Mouse (Mus musculus): ENCODE measurements at regions not wholly inside any gene's neighbourhood (a gene's known extent, or its start where the extent isn't known, plus 50 kb on each side); places are given as distances from the start of the nearest gene placed in this dataset.

- Histone ChIP-seq H3K4me2 (ENCODE audit: insufficient read depth, low read depth, poor library complexity, severe bottlenecking) (no peak overlapping the region), H3K36me3 (replicated peaks in 1 of 2; ENCODE audit: control insufficient read depth in 1 of 2, insufficient read depth in 1 of 2, low read length in 1 of 2) (no peaks in the 10 kb centered on the region), H3K9ac (ENCODE audit: insufficient read depth, low read depth) (no peak overlapping the region), H3K4me1 (ENCODE audit: control insufficient read depth in 1 of 2, insufficient read depth in 2 of 2) (no peaks in the 10 kb centered on the region), H3K4me3 (replicated peaks in 1 of 3; ENCODE audit: low read depth in 2 of 3, low read length in 2 of 3, poor library complexity in 1 of 3) (peak overlapping the region in 1 of 3 experiments; percentile 9), H3K27me3 (replicated peaks) (no peaks in the 10 kb centered on the region), H3K79me2 (replicated peaks; ENCODE audit: control insufficient read depth, extremely low read depth, insufficient read depth, poor library complexity, severe bottlenecking) (no peaks in the 10 kb centered on the region), H3K9me3 (replicated peaks; ENCODE audit: low read length) (peaks cover 85% of the 10 kb centered on the region), H3K27ac (ENCODE audit: insufficient read depth, low read depth) (no peak overlapping the region)
- no peak for DNase-seq (ENCODE audit: extremely low read depth)
- in situ Hi-C loops (cut with MboI; ENCODE audit: low pct_ligation_motif_present, low pct_unique_long_range_greater_than_20kb, low sequenced_read_pairs) = no loop called here
- dilution Hi-C loops (cut with MboI; ENCODE audit: extremely low pct_ligation_motif_present, extremely low pct_unique_long_range_greater_than_20kb, low sequenced_read_pairs) = no loop called here
- TF ChIP-seq SMC3 (IDR thresholded peaks at IDR 0.05; ENCODE audit: low read depth, low read length) = no peak
- TF ChIP-seq POLR2AphosphoS2 (IDR thresholded peaks at IDR 0.05; ENCODE audit: low read depth, low read length) = no peak
These were observed 463.1 kb downstream of the Bnc2 start for GRCm38 (mm10) chr4:84212004-84212403.

- no peak overlapping the region for H3K4me3 ChIP-seq (replicated peaks in 1 of 3; ENCODE audit: low read depth in 2 of 3, low read length in 2 of 3, poor library complexity in 1 of 3)
- H3K9me3 ChIP-seq (replicated peaks; ENCODE audit: low read length) = peaks cover 83% of the 10 kb centered on the region
- no peaks in the 10 kb centered on the region for H3K4me1 ChIP-seq (ENCODE audit: control insufficient read depth in 1 of 2, insufficient read depth in 2 of 2)
- H3K79me2 ChIP-seq (replicated peaks; ENCODE audit: control insufficient read depth, extremely low read depth, insufficient read depth, poor library complexity, severe bottlenecking) = no peaks in the 10 kb centered on the region
- no peaks in the 10 kb centered on the region for H3K27me3 ChIP-seq (replicated peaks)
- no peaks in the 10 kb centered on the region for H3K36me3 ChIP-seq (replicated peaks in 1 of 2; ENCODE audit: control insufficient read depth in 1 of 2, insufficient read depth in 1 of 2, low read length in 1 of 2)
- no peak overlapping the region for H3K9ac ChIP-seq (ENCODE audit: insufficient read depth, low read depth)
- no peak overlapping the region for H3K27ac ChIP-seq (ENCODE audit: insufficient read depth, low read depth)
- dilution Hi-C loops (cut with MboI; ENCODE audit: extremely low pct_ligation_motif_present, extremely low pct_unique_long_range_greater_than_20kb, low sequenced_read_pairs) = no loop called here
- DNase-seq (ENCODE audit: extremely low read depth) = no peak
- TF ChIP-seq RCOR1 (conservative IDR thresholded peaks at IDR 0.05; ENCODE audit: low read depth, low read length) (no peak), USF2 (conservative IDR thresholded peaks at IDR 0.05; ENCODE audit: low read depth, low read length) (no peak), CTCF (conservative IDR thresholded peaks at IDR 0.05 in 1 of 2, IDR thresholded peaks at IDR 0.05 in 1 of 2; ENCODE audit: low read depth in 2 of 2, low read length in 2 of 2) (no peak), NRF1 (IDR thresholded peaks at IDR 0.05; ENCODE audit: low read depth, low read length) (no peak), ZNF384 (IDR thresholded peaks at IDR 0.05; ENCODE audit: low read depth, low read length) (no peak), ZKSCAN1 (IDR thresholded peaks at IDR 0.05; ENCODE audit: borderline replicate concordance, low read depth, low read length) (no peak)
- in situ Hi-C loops (cut with MboI; ENCODE audit: low pct_ligation_motif_present, low pct_unique_long_range_greater_than_20kb, low sequenced_read_pairs) = no loop called here
- H3K4me2 ChIP-seq (ENCODE audit: insufficient read depth, low read depth, poor library complexity, severe bottlenecking) = no peak overlapping the region
These were observed 460.6 kb downstream of the Bnc2 start for GRCm38 (mm10) chr4:84214523-84214922.

- no peaks in the 10 kb centered on the region for H3K36me3 ChIP-seq (replicated peaks in 1 of 2; ENCODE audit: control insufficient read depth in 1 of 2, insufficient read depth in 1 of 2, low read length in 1 of 2)
- H3K27ac ChIP-seq (ENCODE audit: insufficient read depth, low read depth) = no peak overlapping the region
- DNase-seq (ENCODE audit: extremely low read depth) = no peak
- H3K27me3 ChIP-seq (replicated peaks) = no peaks in the 10 kb centered on the region
- no peaks in the 10 kb centered on the region for H3K4me1 ChIP-seq (ENCODE audit: control insufficient read depth in 1 of 2, insufficient read depth in 2 of 2)
- H3K9me3 ChIP-seq (replicated peaks; ENCODE audit: low read length) = peaks cover 79% of the 10 kb centered on the region
- TF ChIP-seq IRF4 (IDR thresholded peaks at IDR 0.05; ENCODE audit: low read depth, low read length) (no peak), CHD2 (IDR thresholded peaks at IDR 0.05; ENCODE audit: low read length) (no peak), RCOR1 (conservative IDR thresholded peaks at IDR 0.05; ENCODE audit: low read depth, low read length) (no peak), RAD21 (IDR thresholded peaks at IDR 0.05; ENCODE audit: low read depth, low read length) (no peak), PAX5 (IDR thresholded peaks at IDR 0.05; ENCODE audit: low read length) (no peak), ZNF384 (IDR thresholded peaks at IDR 0.05; ENCODE audit: low read depth, low read length) (no peak), GABPA (IDR thresholded peaks at IDR 0.05; ENCODE audit: insufficient replicate concordance, low read depth, low read length) (no peak), MAZ (IDR thresholded peaks at IDR 0.05; ENCODE audit: low read depth, low read length) (no peak), SIN3A (IDR thresholded peaks at IDR 0.05; ENCODE audit: low read length) (no peak), CTCF (conservative IDR thresholded peaks at IDR 0.05 in 1 of 2, IDR thresholded peaks at IDR 0.05 in 1 of 2; ENCODE audit: low read depth in 2 of 2, low read length in 2 of 2) (no peak), ELF1 (IDR thresholded peaks at IDR 0.05; ENCODE audit: low read depth, low read length) (no peak), NELFE (IDR thresholded peaks at IDR 0.05; ENCODE audit: low read depth, low read length) (no peak), ETS1 (conservative IDR thresholded peaks at IDR 0.05; ENCODE audit: low read depth, low read length) (no peak), E2F4 (IDR thresholded peaks at IDR 0.05; ENCODE audit: insufficient replicate concordance, low read depth, low read length) (no peak), JUN (IDR thresholded peaks at IDR 0.05; ENCODE audit: insufficient read depth, low read depth, low read length) (no peak), BHLHE40 (IDR thresholded peaks at IDR 0.05; ENCODE audit: low read depth, low read length) (no peak), KAT2A (IDR thresholded peaks at IDR 0.05; ENCODE audit: insufficient replicate concordance, low read length) (no peak), ZKSCAN1 (IDR thresholded peaks at IDR 0.05; ENCODE audit: borderline replicate concordance, low read depth, low read length) (no peak), MYC (IDR thresholded peaks at IDR 0.05; ENCODE audit: low read depth, low read length) (no peak), USF1 (IDR thresholded peaks at IDR 0.05; ENCODE audit: low read depth, low read length) (no peak)
- no peak overlapping the region for H3K4me2 ChIP-seq (ENCODE audit: insufficient read depth, low read depth, poor library complexity, severe bottlenecking)
- in situ Hi-C loops (cut with MboI; ENCODE audit: low pct_ligation_motif_present, low pct_unique_long_range_greater_than_20kb, low sequenced_read_pairs) = no loop called here
- H3K4me3 ChIP-seq (replicated peaks in 1 of 3; ENCODE audit: low read depth in 2 of 3, low read length in 2 of 3, poor library complexity in 1 of 3) = no peak overlapping the region
- H3K79me2 ChIP-seq (replicated peaks; ENCODE audit: control insufficient read depth, extremely low read depth, insufficient read depth, poor library complexity, severe bottlenecking) = no peaks in the 10 kb centered on the region
- dilution Hi-C loops (cut with MboI; ENCODE audit: extremely low pct_ligation_motif_present, extremely low pct_unique_long_range_greater_than_20kb, low sequenced_read_pairs) = no loop called here
- no peak overlapping the region for H3K9ac ChIP-seq (ENCODE audit: insufficient read depth, low read depth)
These were observed 456.1 kb downstream of the Bnc2 start for GRCm38 (mm10) chr4:84218961-84219360.
